Mouse (Mus musculus): ENCODE data around the gene Efnb3.

Efnb3 gene

DNA sequence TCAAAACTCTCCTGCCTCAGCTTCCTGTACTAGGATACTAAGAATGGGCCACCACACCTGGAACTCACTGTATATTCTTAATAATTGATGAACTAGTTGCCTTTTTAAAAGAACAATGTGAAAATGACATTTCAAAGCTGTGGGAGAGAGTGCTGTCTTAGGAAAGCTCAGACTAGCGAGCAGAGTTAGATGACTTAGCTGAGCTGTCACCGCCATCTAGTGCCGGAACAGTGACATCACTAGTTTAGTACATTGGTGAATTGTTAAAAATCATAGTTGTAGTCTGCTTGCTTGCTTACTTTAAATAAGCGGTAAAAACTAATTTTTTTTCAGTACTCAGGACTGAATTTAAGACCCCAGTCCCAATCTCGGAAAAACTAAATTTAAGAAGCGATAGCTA is 46.2 kb downstream of the Efnb3 start:
- no peak for DNase-seq (ENCODE audit: low spot score in 2 of 2)

DNA sequence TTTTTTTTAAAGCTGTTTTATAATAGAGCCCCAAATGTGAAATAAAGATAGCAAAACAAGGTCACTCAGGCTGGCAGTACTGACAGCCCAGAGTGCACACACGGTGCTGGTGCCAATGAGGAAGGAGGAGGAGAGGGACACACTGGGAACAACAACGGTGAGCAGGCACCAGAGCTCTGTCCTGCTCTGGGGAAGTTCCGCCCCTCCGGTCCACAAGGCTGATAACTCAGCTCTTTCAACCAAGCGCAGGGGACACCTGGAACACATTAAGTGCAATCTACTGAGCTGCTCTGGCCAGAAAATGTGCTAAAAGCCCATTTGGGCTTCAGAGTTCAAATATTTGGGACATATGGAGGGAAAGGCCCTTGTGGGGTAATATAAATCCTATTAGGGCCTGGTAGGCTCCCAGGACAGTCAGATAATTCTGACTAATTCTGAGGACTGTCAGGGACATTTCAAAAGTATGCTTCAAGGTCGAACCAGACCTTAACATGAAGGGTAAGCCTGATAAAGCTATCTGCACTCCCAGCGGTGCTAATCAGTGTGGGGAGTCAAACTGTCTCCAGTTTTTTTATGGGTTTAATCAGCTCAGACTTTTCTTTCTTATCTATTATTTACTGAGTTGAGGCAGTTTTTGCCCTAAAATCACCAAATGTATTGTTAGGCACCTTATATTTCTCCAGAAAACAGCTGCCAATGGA is 49.1 kb downstream of the Efnb3 start:
- no peak for DNase-seq (ENCODE audit: low spot score in 2 of 2)

Data from urinary bladder, postnatal 4 days (tissue).